Mouse (Mus musculus): Measurements from ENCODE around the gene Rtn4rl2. TPM values are rescaled to one million over a fixed set of nuclear protein-coding genes. Genes with fewer than 3 reads are reported as not detected.

Gene Rtn4rl2
- total RNA-seq, 4 experiments from 2014 or later: 57.0 to 74.6 (median 70.2) TPM

Small RNA genes within 50 kb of the gene (microRNA-seq; reads per million reads assigned to microRNA genes)
- gene Gm24332: 0 reads per million in 2 experiments

Other genes with a start within 250 kb of the Rtn4rl2 start
- 10 to 100 TPM; 57.2 to 69.1 (median 60.0) TPM for gene Ctnnd1, start 235.9 kb downstream of the Rtn4rl2 start, total RNA-seq (2022)
- gene Btbd18, start 227.6 kb downstream of the Rtn4rl2 start, total RNA-seq (2022): not detected
- 10 to 100 TPM; 31.1 to 43.1 (median 34.4) TPM for gene Selenoh, start 215.9 kb downstream of the Rtn4rl2 start, total RNA-seq (2022)
- 1 to 10 TPM in 1 of 4 experiments, not detected in 3; 3.6 TPM for gene Gm28635, start 208.7 kb downstream of the Rtn4rl2 start, total RNA-seq (2022)
- 10 to 100 TPM; 31.6 to 37.0 (median 32.9) TPM for gene Med19, start 208.3 kb downstream of the Rtn4rl2 start, total RNA-seq (2022)
- 100 to 1,000 TPM; 243 to 260 (median 256) TPM for gene Tmx2, start 207.6 kb downstream of the Rtn4rl2 start, total RNA-seq (2022)
- gene Zdhhc5, start 171.5 kb downstream of the Rtn4rl2 start, total RNA-seq (2022): 10 to 100 TPM; 38.3 to 42.1 (median 40.2) TPM
- gene Clp1, start 159.4 kb downstream of the Rtn4rl2 start, total RNA-seq (2022): 10 to 100 TPM in 2 of 4 experiments, 1 to 10 TPM in 2; 9.1 to 11.1 (median 10.3) TPM
- 10 to 100 TPM; 67.7 to 77.9 (median 74.4) TPM for gene Ypel4, start 152.7 kb downstream of the Rtn4rl2 start, total RNA-seq (2022)
- 1 to 10 TPM in 2 of 4 experiments, under 1 TPM in 2; 0.89 to 2.3 (median 1.3) TPM for gene Gm19426, start 143.1 kb downstream of the Rtn4rl2 start, total RNA-seq (2022)
- gene Serping1, start 111.3 kb downstream of the Rtn4rl2 start, total RNA-seq (2022): 1 to 10 TPM; 6.6 to 9.6 (median 7.8) TPM
- gene Ube2l6, start 87.9 kb downstream of the Rtn4rl2 start, total RNA-seq (2022): 1 to 10 TPM; 7.3 to 8.4 (median 7.6) TPM
- not detected for gene Smtnl1, start 64.1 kb downstream of the Rtn4rl2 start, total RNA-seq (2022)
- gene Timm10, start 59.7 kb downstream of the Rtn4rl2 start, total RNA-seq (2022): 10 to 100 TPM; 45.2 to 52.3 (median 46.5) TPM
- under 1 TPM in 2 of 4 experiments, not detected in 2; 0.09 to 0.20 TPM for gene Slc43a1, start 47.9 kb downstream of the Rtn4rl2 start, total RNA-seq (2022)
- gene Slc43a3, start 49.9 kb upstream of the Rtn4rl2 start, total RNA-seq (2022): 1 to 10 TPM in 3 of 4 experiments, under 1 TPM in 1; 0.49 to 1.2 (median 1.0) TPM
- under 1 TPM in 1 of 4 experiments, not detected in 3; 0.61 TPM for gene Prg2, start 93.8 kb upstream of the Rtn4rl2 start, total RNA-seq (2022)
- gene Prg3, start 101.5 kb upstream of the Rtn4rl2 start, total RNA-seq (2022): not detected
- gene Ssrp1, start 150.5 kb upstream of the Rtn4rl2 start, total RNA-seq (2022): 100 to 1,000 TPM in 3 of 4 experiments, 10 to 100 TPM in 1; 99.9 to 112 (median 106) TPM
- 1 to 10 TPM; 1.7 to 3.3 (median 2.3) TPM for gene P2rx3, start 150.8 kb upstream of the Rtn4rl2 start, total RNA-seq (2022)
- gene Tnks1bp1, start 161.3 kb upstream of the Rtn4rl2 start, total RNA-seq (2022): 100 to 1,000 TPM in 3 of 4 experiments, 10 to 100 TPM in 1; 96.3 to 122 (median 110) TPM
- under 1 TPM; 0.23 to 0.28 (median 0.27) TPM for gene Aplnr, start 249.5 kb upstream of the Rtn4rl2 start, total RNA-seq (2022)

Measured in left cerebral cortex, adult 8-10 months (tissue).